27 mouse cellular contexts compared by ENCODE assay signal in the genomic region with DNA sequence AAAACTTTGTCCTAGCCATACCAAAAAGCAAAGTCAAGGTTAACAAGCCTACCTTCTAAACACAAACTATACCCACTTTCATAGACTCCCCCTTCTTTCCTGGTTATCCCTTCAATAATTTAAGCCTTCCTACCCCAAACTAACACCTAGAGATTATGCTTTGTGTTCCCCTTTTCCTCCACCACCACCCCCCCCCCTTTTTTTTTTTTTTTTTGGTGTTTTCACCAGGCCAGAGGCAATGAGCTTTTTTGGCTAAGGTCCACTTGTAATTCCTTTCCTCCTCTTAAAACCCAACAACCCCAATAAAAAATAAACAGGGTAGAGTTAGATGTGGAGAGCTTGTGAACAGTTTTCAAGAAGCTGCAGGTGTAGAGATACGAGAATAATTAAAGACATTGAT. TPM values are rescaled to one million over a fixed set of nuclear protein-coding genes. Genes with fewer than 3 reads are reported as not detected.
DNase-seq lines count a peak whose midpoint lies in the region; ATAC-seq and TF ChIP-seq lines count a peak whose summit lies in the region.
"Had no signal": no experiment of that assay in that cellular context is flagged by ENCODE, and none has a peak within 500 bp of the region (broad histone marks: within the 10 kb centered on the region; RNA-seq: fewer than 3 reads in every experiment).

No protein-coding gene starts in this region.

- no peak overlapping the region for H3K4me3 ChIP-seq in kidney, adult 2 months (ENCODE audit: insufficient read depth, low read depth, low read length)
- peak overlapping the region; percentile 71 for H3K4me3 ChIP-seq in C2C12 (ENCODE audit: insufficient read depth, poor library complexity, severe bottlenecking)
- H3K4me3 ChIP-seq in limb, embryonic 11.5 days (ENCODE audit: low read depth, low read length): peak overlapping the region; percentile 55; the same call in 1 of the 2 replicates
- peak overlapping the region; percentile 90 for H3K4me3 ChIP-seq in neural tube, embryonic 13.5 days
- H3K4me3 ChIP-seq: embryonic facial prominence, embryonic 13.5 days; forebrain, embryonic 13.5 days; heart, embryonic 15.5 days; hindbrain, embryonic 15.5 days; intestine, embryonic 15.5 days; midbrain, embryonic 15.5 days had no signal

- no peaks in the 10 kb centered on the region for H3K36me3 ChIP-seq in kidney, adult 2 months (ENCODE audit: control insufficient read depth, insufficient read depth, low read length)
- peaks cover 12% of the 10 kb centered on the region for H3K36me3 ChIP-seq in C2C12 (ENCODE audit: control insufficient read depth, insufficient read depth)
- no peaks in the 10 kb centered on the region for H3K36me3 ChIP-seq in limb, embryonic 11.5 days (ENCODE audit: control insufficient read depth, insufficient read depth, low read length)
- H3K36me3 ChIP-seq in neural tube, embryonic 13.5 days: no peaks in the 10 kb centered on the region
- H3K36me3 ChIP-seq: embryonic facial prominence, embryonic 13.5 days; heart, embryonic 15.5 days; hindbrain, embryonic 15.5 days; intestine, embryonic 15.5 days; midbrain, embryonic 15.5 days had no signal

- DNase-seq in kidney, adult 2 months: no peak
- DNase-seq in kidney, adult 11 months: no peak
- no peak for DNase-seq in limb, embryonic 11.5 days (ENCODE audit: low spot score)
- no peak for DNase-seq in cerebellum, adult 9-10 months
- DNase-seq in cerebellum, adult 11 months: no peak
- DNase-seq: adrenal gland, adult 8-10 months; cerebellum, adult 2 months; cerebellum, postnatal 36 days; embryo, embryonic 11 days; heart, postnatal 36 days; layer of hippocampus, adult 9-11 months; liver, postnatal 0 days; spleen, adult 18-20 months had no signal

- TF ChIP-seq POLR2A in kidney, adult 2 months (IDR thresholded peaks at IDR 0.05; ENCODE audit: low read depth, low read length): no peak

- H3K9me3 ChIP-seq in limb, embryonic 11.5 days (ENCODE audit: control insufficient read depth, low read length): no peaks in the 10 kb centered on the region
- no peaks in the 10 kb centered on the region for H3K9me3 ChIP-seq in neural tube, embryonic 13.5 days
- H3K9me3 ChIP-seq: embryonic facial prominence, embryonic 13.5 days; forebrain, embryonic 13.5 days; heart, embryonic 15.5 days; hindbrain, embryonic 15.5 days; intestine, embryonic 15.5 days; midbrain, embryonic 15.5 days had no signal

- H3ac ChIP-seq in C2C12 (ENCODE audit: control insufficient read depth, insufficient read length, low read depth): no peak overlapping the region

- H3K27me3 ChIP-seq in kidney, adult 2 months (replicated peaks; ENCODE audit: control insufficient read depth, insufficient read depth, low read length): no peaks in the 10 kb centered on the region
- no peaks in the 10 kb centered on the region for H3K27me3 ChIP-seq in C2C12 (ENCODE audit: control insufficient read depth, insufficient read depth, insufficient read length)
- peaks cover 71% of the 10 kb centered on the region for H3K27me3 ChIP-seq in limb, embryonic 11.5 days (ENCODE audit: control insufficient read depth, insufficient read depth, low read length)
- peaks cover 80% of the 10 kb centered on the region for H3K27me3 ChIP-seq in neural tube, embryonic 13.5 days
- H3K27me3 ChIP-seq: Patski had no signal

- H3K27ac ChIP-seq in kidney, adult 2 months (ENCODE audit: insufficient read depth, low read depth, low read length): peak overlapping the region; percentile 71
- H3K27ac ChIP-seq in limb, embryonic 11.5 days (replicated peaks; ENCODE audit: low read depth, low read length): no peak overlapping the region
- H3K27ac ChIP-seq in neural tube, embryonic 13.5 days (replicated peaks): no peak overlapping the region
- H3K27ac ChIP-seq: embryonic facial prominence, embryonic 13.5 days; forebrain, embryonic 13.5 days; heart, embryonic 15.5 days; hindbrain, embryonic 15.5 days; intestine, embryonic 15.5 days; macrophage; midbrain, embryonic 15.5 days had no signal

- peaks cover 4% of the 10 kb centered on the region; the same call in 1 of the 2 replicates for H3K4me1 ChIP-seq in kidney, adult 2 months (ENCODE audit: control insufficient read depth, insufficient read depth, low read length)
- peaks cover 15% of the 10 kb centered on the region for H3K4me1 ChIP-seq in limb, embryonic 11.5 days (ENCODE audit: control insufficient read depth, insufficient read depth, low read length)
- H3K4me1 ChIP-seq in neural tube, embryonic 13.5 days (replicated peaks): peaks cover 39% of the 10 kb centered on the region
- H3K4me1 ChIP-seq: hindbrain, embryonic 15.5 days had no signal

- H3K9ac ChIP-seq in limb, embryonic 11.5 days (ENCODE audit: low read length): peak overlapping the region; percentile 35; the same call in 1 of the 2 replicates
- H3K9ac ChIP-seq in neural tube, embryonic 13.5 days: peak overlapping the region; percentile 100
- H3K9ac ChIP-seq: embryonic facial prominence, embryonic 13.5 days; forebrain, embryonic 13.5 days; heart, embryonic 15.5 days; hindbrain, embryonic 15.5 days; intestine, embryonic 15.5 days; liver, postnatal 0 days; midbrain, embryonic 15.5 days had no signal

- peaks cover 84% of the 10 kb centered on the region for H3K79me3 ChIP-seq in C2C12 (ENCODE audit: low read depth)

- no peak for ATAC-seq in limb, embryonic 11.5 days (ENCODE audit: insufficient number of reproducible peaks, low FRiP score, low TSS enrichment, low read depth)
- no peak for ATAC-seq in neural tube, embryonic 13.5 days (ENCODE audit: low read depth)
- ATAC-seq: forebrain, embryonic 13.5 days; intestine, embryonic 15.5 days; liver, postnatal 0 days; lung, postnatal 0 days; midbrain, embryonic 15.5 days; Patski had no signal

- TF ChIP-seq CTCF in kidney, adult 2 months (conservative IDR thresholded peaks at IDR 0.05; ENCODE audit: insufficient read depth, insufficient read length, low read depth, low read length): no peak
- TF ChIP-seq CTCF in C2C12 (IDR thresholded peaks at IDR 0.05; ENCODE audit: control insufficient read depth, insufficient read depth, insufficient read length): no peak

- H3K79me2 ChIP-seq in C2C12 (ENCODE audit: control insufficient read depth, insufficient read depth): peaks cover 99% of the 10 kb centered on the region

- H3K4me2 ChIP-seq in limb, embryonic 11.5 days (ENCODE audit: low read depth, severe bottlenecking): peak overlapping the region; percentile 38
- peak overlapping the region; percentile 91 for H3K4me2 ChIP-seq in neural tube, embryonic 13.5 days
- H3K4me2 ChIP-seq: embryonic facial prominence, embryonic 13.5 days; forebrain, embryonic 13.5 days; heart, embryonic 15.5 days; hindbrain, embryonic 15.5 days; liver, embryonic 11.5 days; midbrain, embryonic 15.5 days had no signal

- WGBS in kidney, adult 2 months: 50% methylated on average over 1 of the region's 1 CpGs
- 25% methylated on average over 1 of the region's 1 CpGs for WGBS in limb, embryonic 11.5 days
- 31% methylated on average over 1 of the region's 1 CpGs for WGBS in neural tube, embryonic 13.5 days

TF ChIP-seq in C2C12, 6 proteins besides CTCF, POLR2A, EP300 and RAD21:
- no peak for TF ChIP-seq CEBPB (IDR thresholded peaks at IDR 0.05; ENCODE audit: low read depth)
- no peak for TF ChIP-seq FOSL1 (IDR thresholded peaks at IDR 0.05; ENCODE audit: insufficient read depth, low read length, poor library complexity, severe bottlenecking)
- TF ChIP-seq MAX (IDR thresholded peaks at IDR 0.05): no peak
- no peak for TF ChIP-seq USF1 (IDR thresholded peaks at IDR 0.05; ENCODE audit: low read depth)
- TF ChIP-seq MYOD1 (IDR thresholded peaks at IDR 0.05; ENCODE audit: control insufficient read depth, insufficient read length, low read depth): no peak
- TF ChIP-seq MYOG (IDR thresholded peaks at IDR 0.05; ENCODE audit: control insufficient read depth, extremely low read depth, insufficient read length): no peak

RNA-seq across cellular contexts. Expression of gene Hoxc5, which starts 2.1 kb away (rescaled TPM):
- 4.0 and 4.1 TPM in 2 replicates for polyA plus RNA-seq in kidney, adult 2 months (2012; rRNA removed)
- 1.6 TPM for polyA plus RNA-seq in C2C12 (2012; fragmentation: generic; extraction: Trizol)
- 8.3 and 9.1 TPM in 2 replicates for polyA plus RNA-seq in limb, embryonic 11.5 days (2014; fragmentation: Nextera tagmentation; extraction: Ambion mirVana)
- 18.8 and 32.2 TPM in 2 replicates for polyA plus RNA-seq in neural tube, embryonic 13.5 days (2015; fragmentation: Nextera tagmentation; extraction: Ambion mirVana)
- polyA plus RNA-seq: forebrain, embryonic 13.5 days; liver, postnatal 0 days; lung, postnatal 0 days; macrophage; midbrain, embryonic 15.5 days had no signal

RNA-seq across cellular contexts. Expression of gene Hoxc10, which starts 2.7 kb away (rescaled TPM):
- polyA plus RNA-seq in kidney, adult 2 months (2012; rRNA removed): 16.4 and 16.7 TPM in 2 replicates
- polyA plus RNA-seq in C2C12 (2012; fragmentation: generic; extraction: Trizol): 49.6 TPM
- 43.9 and 56.2 TPM in 2 replicates for polyA plus RNA-seq in limb, embryonic 11.5 days (2014; fragmentation: Nextera tagmentation; extraction: Ambion mirVana)
- polyA plus RNA-seq in neural tube, embryonic 13.5 days (2015; fragmentation: Nextera tagmentation; extraction: Ambion mirVana): 58.5 and 92.4 TPM in 2 replicates
- polyA plus RNA-seq: cerebellum, adult 2 months; forebrain, embryonic 13.5 days; heart, embryonic 15.5 days; hindbrain, embryonic 15.5 days; liver, postnatal 0 days; lung, postnatal 0 days; macrophage; midbrain, embryonic 15.5 days; thymus, postnatal 0 days had no signal

RNA-seq across cellular contexts. Expression of gene Hoxc9, which starts 6.9 kb away (rescaled TPM):
- polyA plus RNA-seq in kidney, adult 2 months (2012; rRNA removed): 5.5 and 7.3 TPM in 2 replicates
- polyA plus RNA-seq in C2C12 (2012; fragmentation: generic; extraction: Trizol): 9.4 TPM
- polyA plus RNA-seq in limb, embryonic 11.5 days (2014; fragmentation: Nextera tagmentation; extraction: Ambion mirVana): 4.4 and 6.1 TPM in 2 replicates
- polyA plus RNA-seq in neural tube, embryonic 13.5 days (2015; fragmentation: Nextera tagmentation; extraction: Ambion mirVana): 40.9 and 43.4 TPM in 2 replicates
- polyA plus RNA-seq: cerebellum, adult 2 months; embryonic facial prominence, embryonic 13.5 days; forebrain, embryonic 13.5 days; heart, embryonic 15.5 days; liver, postnatal 0 days; lung, postnatal 0 days; macrophage; midbrain, embryonic 15.5 days; thymus, postnatal 0 days had no signal

RNA-seq across cellular contexts. Expression of gene Hoxc11, which starts 15.1 kb away (rescaled TPM):
- 0.25 and 0.30 TPM in 2 replicates for polyA plus RNA-seq in kidney, adult 2 months (2012; rRNA removed)
- 34.6 TPM for polyA plus RNA-seq in C2C12 (2012; fragmentation: generic; extraction: Trizol)
- polyA plus RNA-seq in limb, embryonic 11.5 days (2014; fragmentation: Nextera tagmentation; extraction: Ambion mirVana): 5.5 and 5.9 TPM in 2 replicates
- 2.6 and 3.8 TPM in 2 replicates for polyA plus RNA-seq in neural tube, embryonic 13.5 days (2015; fragmentation: Nextera tagmentation; extraction: Ambion mirVana)
- polyA plus RNA-seq: cerebellum, adult 2 months; embryonic facial prominence, embryonic 13.5 days; forebrain, embryonic 13.5 days; heart, embryonic 15.5 days; hindbrain, embryonic 15.5 days; intestine, embryonic 15.5 days; large intestine, adult 2 months; liver, embryonic 11.5 days; liver, postnatal 0 days; lung, postnatal 0 days; macrophage; midbrain, embryonic 15.5 days; Patski had no signal

RNA-seq across cellular contexts. Expression of gene Hoxc8, which starts 21.1 kb away (rescaled TPM):
- 3.4 and 4.0 TPM in 2 replicates for polyA plus RNA-seq in kidney, adult 2 months (2012; rRNA removed)
- 1.1 TPM for polyA plus RNA-seq in C2C12 (2012; fragmentation: generic; extraction: Trizol)
- polyA plus RNA-seq in limb, embryonic 11.5 days (2014; fragmentation: Nextera tagmentation; extraction: Ambion mirVana): 4.6 and 4.8 TPM in 2 replicates
- polyA plus RNA-seq in neural tube, embryonic 13.5 days (2015; fragmentation: Nextera tagmentation; extraction: Ambion mirVana): 75.8 and 85.5 TPM in 2 replicates
- polyA plus RNA-seq: cerebellum, adult 2 months; embryonic facial prominence, embryonic 13.5 days; forebrain, embryonic 13.5 days; heart, embryonic 15.5 days; liver, postnatal 0 days; lung, postnatal 0 days; macrophage; midbrain, embryonic 15.5 days; thymus, postnatal 0 days had no signal
